Mouse (Mus musculus) kidney, embryonic 14.5 days (tissue): Measurements from ENCODE around the gene Psmd3. TPM values are rescaled to one million over a fixed set of nuclear protein-coding genes. Genes with fewer than 3 reads are reported as not detected.
"Not testable (repeated sequence)": the region's sequence is repeated elsewhere in the genome, so short reads cannot be mapped to it uniquely, and the experiment has no call there.

Experiments used
- ATAC-seq: fragments of 200-750 bp; cut with Nextera tagmentation; 2 replicates; pipeline ENCODE4 v1.8.0; 2017; ENCODE audit warnings: moderate number of reproducible peaks, mild to moderate bottlenecking, moderate TSS enrichment, moderate library complexity; ENCODE audit not compliant: low FRiP score, low TSS enrichment
- H3K27ac ChIP-seq: fragments of 300-500 bp; sonication (generic); 2 replicates; pipeline ENCODE4 v1.5.1; 2014; ENCODE audit warnings: low read depth, mild to moderate bottlenecking, low read length, moderate library complexity, mixed read lengths
- H3K27me3 ChIP-seq: fragments of 300-500 bp; sonication (generic); 2 replicates; pipeline ENCODE4 v1.6.1; 2014; ENCODE audit warnings: mild to moderate bottlenecking, low read length; ENCODE audit not compliant: control insufficient read depth, insufficient read depth
- H3K36me3 ChIP-seq: fragments of 300-500 bp; sonication (generic); 2 replicates; pipeline ENCODE4 v1.6.1; 2014; ENCODE audit warnings: low read length, mixed read lengths; ENCODE audit not compliant: control insufficient read depth, insufficient read depth
- H3K4me1 ChIP-seq: fragments of 300-500 bp; sonication (generic); 2 replicates; pipeline ENCODE4 v1.6.1; 2014; ENCODE audit warnings: low read length, mixed read lengths; ENCODE audit not compliant: control insufficient read depth, insufficient read depth
- H3K4me2 ChIP-seq: fragments of 300-500 bp; sonication (generic); replicated peaks from 2 replicates; pipeline ENCODE4 v1.6.1; 2014; ENCODE audit warnings: low read depth, mild to moderate bottlenecking, low read length
- H3K4me3 ChIP-seq: fragments of 300-500 bp; sonication (generic); 2 replicates; pipeline ENCODE4 v1.5.1; 2014; ENCODE audit warnings: mild to moderate bottlenecking, low read length
- H3K9ac ChIP-seq: fragments of 300-500 bp; sonication (generic); 2 replicates; pipeline ENCODE4 v1.6.1; 2014; ENCODE audit warnings: low read depth, mild to moderate bottlenecking, low read length, moderate library complexity
- H3K9me3 ChIP-seq: fragments of 300-500 bp; sonication (generic); 2 replicates; pipeline ENCODE4 v1.6.1; 2016; ENCODE audit warnings: low read length; ENCODE audit not compliant: control insufficient read depth
- WGBS: fragments of 180-500 bp; shearing (Covaris S2); extraction: QIAGEN DNeasy Blood & Tissue Kit; methylation state at CpG from one replicate; pipeline ENCODE4 v1.1.7; 2014; 5-methylcytosine and 5-hydroxymethylcytosine counted together
- polyA plus RNA-seq: library from polyadenylated mRNA; unstranded; fragments of >200 nt; fragmentation: Nextera tagmentation; extraction: Ambion mirVana; gene quantifications from 2 replicates; pipeline ENCODE4 v1.2.1, GENCODE M21; 2014

The Psmd3 gene
- polyA plus RNA-seq, 1 experiment from 2014 or later, result 187 TPM

DNA sequence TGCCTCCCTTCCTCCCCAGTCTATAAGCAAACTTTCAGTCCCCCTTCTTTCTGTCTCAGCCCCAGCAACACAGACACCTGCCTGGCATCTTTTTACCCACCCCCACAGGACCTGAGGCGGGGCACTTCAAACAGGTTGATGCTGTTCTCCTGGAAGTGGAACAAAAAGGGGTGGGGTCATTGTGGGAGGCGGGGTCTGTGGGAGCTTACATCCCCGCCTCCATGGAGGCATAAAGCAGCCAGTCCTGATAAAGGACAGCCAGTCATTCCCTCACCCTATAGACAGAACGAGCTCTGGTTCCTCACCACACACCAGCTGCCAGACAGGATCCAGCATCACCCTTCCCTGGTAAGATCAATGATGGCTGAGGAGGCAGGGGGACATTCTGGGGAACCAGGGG lies 18.3 kb upstream of the Psmd3 start, which contains the start of gene Gsdma:
TSS of gene Gsdma (plus strand) at position 261 of the 400 bp plus-strand sequence.
- no peak within 1 kb of the TSS for H3K4me2 ChIP-seq
- no peak within 1 kb of the TSS for H3K27ac ChIP-seq
- no peaks in the 10 kb centered on the region for H3K9me3 ChIP-seq
- no peak within 1 kb of the TSS for H3K9ac ChIP-seq
- ATAC-seq, result no peak
- H3K27me3 ChIP-seq, result peaks cover 6% of the 10 kb centered on the region; the same call in 1 of the 2 replicates
- H3K36me3 ChIP-seq, result no peaks in the 10 kb centered on the region
- 27% methylated on average over 4 of the region's 4 CpGs for WGBS
- H3K4me1 ChIP-seq, result no peaks in the 10 kb centered on the region
- H3K4me3 ChIP-seq, result no peak within 1 kb of the TSS

DNA sequence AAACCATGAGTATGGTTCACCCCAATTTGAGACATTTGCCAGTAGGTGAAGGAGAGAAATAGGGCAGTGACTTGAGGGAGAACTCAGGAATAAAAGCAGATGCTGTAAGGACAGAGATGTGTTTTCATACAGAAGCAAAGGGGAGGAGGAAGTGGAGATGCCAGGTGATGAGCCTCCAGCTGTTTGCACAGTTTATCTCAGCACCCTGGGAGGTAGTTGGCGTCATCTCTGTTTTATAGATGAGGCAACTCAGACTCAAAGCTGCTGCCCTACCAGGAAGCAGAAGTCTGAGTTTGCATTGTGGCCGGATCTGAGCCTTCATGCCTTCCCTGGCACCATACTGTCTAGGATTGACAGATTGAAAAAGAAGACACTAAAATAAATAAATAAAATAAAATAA lies 13.4 kb upstream of the Psmd3 start:
- WGBS, result 71% methylated on average over 2 of the region's 2 CpGs
- no peak overlapping the region for H3K4me3 ChIP-seq
- peaks cover 6% of the 10 kb centered on the region; the same call in 1 of the 2 replicates for H3K27me3 ChIP-seq
- no peaks in the 10 kb centered on the region for H3K4me1 ChIP-seq
- no peaks in the 10 kb centered on the region for H3K9me3 ChIP-seq
- no peak overlapping the region for H3K4me2 ChIP-seq
- ATAC-seq, result no peak
- no peaks in the 10 kb centered on the region for H3K36me3 ChIP-seq
- no peak overlapping the region for H3K9ac ChIP-seq
- no peak overlapping the region for H3K27ac ChIP-seq

DNA sequence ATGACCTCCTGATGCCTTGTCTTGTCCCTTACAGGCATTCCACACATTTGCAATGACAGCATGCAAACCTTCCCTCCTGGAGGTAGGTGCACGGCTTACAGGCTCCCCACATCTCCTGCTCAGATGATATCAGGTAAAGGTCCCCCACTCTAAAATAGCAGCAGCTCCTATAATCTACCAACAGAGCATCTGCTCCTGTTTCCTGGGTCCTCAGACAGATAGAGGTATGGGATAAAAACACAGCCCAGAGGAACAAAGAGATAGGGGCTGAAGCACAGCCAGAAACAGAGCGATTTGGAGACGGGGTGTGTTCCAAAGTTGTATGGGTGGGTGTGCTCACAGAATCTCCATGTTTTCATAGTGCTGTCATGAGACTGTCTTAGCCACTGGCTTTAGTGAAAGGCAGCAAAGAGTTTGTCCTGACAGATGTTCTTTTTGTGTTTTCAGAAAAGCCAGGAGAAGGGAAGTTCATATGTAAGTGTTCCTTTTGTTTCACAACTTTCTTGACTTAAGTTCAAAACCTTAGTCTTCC lies 11.0 kb upstream of the Psmd3 start:
- Histone ChIP-seq H3K27me3 (peaks cover 6% of the 10 kb centered on the region; the same call in 1 of the 2 replicates), H3K9me3 (no peaks in the 10 kb centered on the region), H3K27ac (no peak overlapping the region), H3K4me2 (no peak overlapping the region), H3K9ac (no peak overlapping the region), H3K4me1 (no peaks in the 10 kb centered on the region), H3K36me3 (no peaks in the 10 kb centered on the region), H3K4me3 (no peak overlapping the region)
- ATAC-seq, result no peak
- WGBS, result 72% methylated on average over 3 of the region's 3 CpGs

DNA sequence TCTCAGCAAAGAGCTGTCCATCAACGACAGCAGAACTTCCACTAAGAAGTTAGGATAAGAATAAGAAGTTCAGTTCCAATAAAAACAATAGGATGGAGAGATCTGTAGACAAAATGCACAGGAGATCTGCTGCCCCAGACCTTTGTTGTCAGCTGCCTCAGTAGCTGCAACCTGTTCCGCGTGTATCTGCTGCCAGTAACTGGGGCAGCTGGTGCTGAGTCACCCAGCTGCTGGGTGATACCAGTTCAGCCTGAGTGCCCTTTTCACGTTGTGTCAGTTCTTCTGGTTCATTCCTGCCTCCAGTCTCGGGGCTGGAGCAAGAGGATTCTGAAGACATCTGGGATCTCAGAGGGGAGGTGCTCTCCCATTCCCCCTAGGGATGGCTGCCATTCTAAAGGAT lies 10.5 kb upstream of the Psmd3 start:
- no peak overlapping the region for H3K4me2 ChIP-seq
- no peaks in the 10 kb centered on the region for H3K9me3 ChIP-seq
- 57% methylated on average over 5 of the region's 5 CpGs for WGBS
- H3K36me3 ChIP-seq, result no peaks in the 10 kb centered on the region
- H3K27ac ChIP-seq, result no peak overlapping the region
- no peaks in the 10 kb centered on the region for H3K4me1 ChIP-seq
- H3K4me3 ChIP-seq, result no peak overlapping the region
- H3K27me3 ChIP-seq, result peaks cover 6% of the 10 kb centered on the region; the same call in 1 of the 2 replicates
- no peak overlapping the region for H3K9ac ChIP-seq
- no peak for ATAC-seq

DNA sequence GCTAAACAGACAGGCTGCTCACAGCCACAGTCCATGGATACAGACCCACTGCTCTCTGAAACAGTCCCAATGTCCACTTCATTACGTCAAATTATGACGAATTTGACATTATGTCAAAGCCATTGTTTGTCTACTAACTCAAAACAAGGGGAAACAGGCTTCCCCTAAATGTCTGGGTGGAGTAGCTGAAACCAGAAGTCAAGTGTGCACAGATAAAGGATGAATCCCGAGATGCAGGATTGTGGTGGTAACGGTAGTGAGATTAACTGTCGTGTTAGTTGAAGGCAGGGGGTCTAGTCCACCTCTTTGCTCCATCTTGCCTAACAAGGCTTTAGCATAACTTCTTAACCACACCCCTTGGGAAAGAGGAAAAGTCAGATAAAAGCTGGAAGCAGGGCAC lies 9.9 kb upstream of the Psmd3 start:
- Histone ChIP-seq H3K4me3 (no peak overlapping the region), H3K4me1 (no peaks in the 10 kb centered on the region)
- WGBS, result 87% methylated on average over 5 of the region's 5 CpGs

DNA sequence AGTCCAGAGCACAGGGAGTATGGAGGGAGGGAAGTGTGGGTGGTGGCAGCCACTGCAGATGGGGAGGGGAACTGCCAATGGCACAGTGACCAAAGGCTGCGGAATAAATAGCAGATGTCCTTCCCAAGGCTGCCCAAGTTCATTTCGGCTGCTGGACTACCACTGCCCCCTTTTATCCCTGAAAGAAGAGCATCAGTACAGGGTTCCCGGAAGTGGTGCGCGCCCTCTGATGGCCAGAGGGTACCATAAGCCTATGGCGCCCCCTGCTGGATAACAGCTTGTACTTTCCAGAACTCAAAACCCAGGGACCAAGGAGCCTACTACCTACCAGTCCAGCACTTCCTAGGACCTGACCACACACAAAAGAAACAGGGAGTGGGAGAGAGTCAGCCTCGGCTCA lies 9.2 kb upstream of the Psmd3 start:
- H3K36me3 ChIP-seq, H3K27me3 ChIP-seq, H3K27ac ChIP-seq, H3K4me2 ChIP-seq, H3K9ac ChIP-seq, H3K4me1 ChIP-seq, H3K9me3 ChIP-seq, H3K4me3 ChIP-seq: not testable (repeated sequence)
- WGBS, result 8% methylated on average over 6 of the region's 7 CpGs
- peak; percentile 68 for ATAC-seq

More for the DNA sequence above, 9.9 kb upstream of the Psmd3 start:
- H3K36me3 ChIP-seq, result no peaks in the 10 kb centered on the region
- ATAC-seq, result no peak
- no peak overlapping the region for H3K9ac ChIP-seq
- H3K27me3 ChIP-seq, result 0 out of 2 replicates have a peak, but pooled peaks cover 6% of the 10 kb centered on the region
- H3K9me3 ChIP-seq, result no peaks in the 10 kb centered on the region
- no peak overlapping the region for H3K27ac ChIP-seq
- no peak overlapping the region for H3K4me2 ChIP-seq

DNA sequence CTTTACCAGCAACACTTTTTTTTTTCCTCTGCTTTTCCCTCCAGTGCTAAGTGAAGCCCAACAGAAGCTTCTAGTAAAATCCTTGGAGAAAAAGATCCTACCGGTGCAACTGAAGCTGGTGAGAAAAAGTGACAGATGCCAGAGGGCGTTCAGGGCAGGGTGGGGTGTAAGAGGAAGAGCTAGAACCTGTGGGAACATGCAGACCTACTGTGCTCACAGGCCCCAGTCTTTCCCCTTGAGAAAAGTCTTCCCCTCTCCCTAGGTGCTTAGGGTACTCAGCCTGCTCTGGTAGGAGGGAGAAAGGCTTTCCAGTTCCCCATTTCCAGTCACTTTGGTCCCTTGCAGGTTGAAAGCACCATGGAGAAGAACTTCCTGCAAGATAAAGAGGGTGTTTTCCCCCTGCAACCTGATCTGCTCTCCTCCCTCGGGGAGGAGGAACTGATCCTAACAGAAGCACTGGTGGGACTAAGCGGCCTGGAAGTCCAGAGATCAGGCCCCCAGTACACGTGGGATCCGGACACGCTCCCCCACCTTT lies 6.5 kb upstream of the Psmd3 start:
- 18% methylated on average over 7 of the region's 7 CpGs for WGBS
- no peak for ATAC-seq
- H3K27me3 ChIP-seq, result no peaks in the 10 kb centered on the region
- no peaks in the 10 kb centered on the region for H3K4me1 ChIP-seq
- no peak overlapping the region for H3K4me3 ChIP-seq
- no peak overlapping the region for H3K4me2 ChIP-seq
- no peaks in the 10 kb centered on the region for H3K36me3 ChIP-seq
- no peak overlapping the region for H3K27ac ChIP-seq
- H3K9me3 ChIP-seq, result no peaks in the 10 kb centered on the region
- no peak overlapping the region for H3K9ac ChIP-seq

DNA sequence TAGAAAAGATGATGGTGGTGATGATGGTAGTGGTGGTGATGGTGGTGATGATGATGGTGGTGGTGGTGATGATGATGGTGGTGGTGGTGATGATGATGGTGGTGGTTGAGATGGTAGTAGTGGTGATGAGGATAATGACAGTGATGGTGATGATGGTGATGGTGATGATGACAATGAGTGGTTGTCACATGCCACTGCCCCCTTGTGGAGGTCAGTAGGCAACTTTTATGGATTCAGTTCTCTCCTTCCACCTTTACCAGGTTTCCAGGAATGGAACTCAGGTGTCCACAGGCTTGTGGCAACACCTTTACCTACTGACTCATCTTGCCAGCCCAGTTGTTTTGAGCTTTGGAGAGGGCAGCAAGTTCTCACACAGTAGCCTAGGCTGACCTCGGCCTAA lies 2.3 kb upstream of the Psmd3 start:
- 0 out of 2 replicates have a peak, but pooled peaks cover 5% of the 10 kb centered on the region for H3K4me1 ChIP-seq
- no peak overlapping the region for H3K4me3 ChIP-seq
- H3K9ac ChIP-seq, result no peak overlapping the region
- no peaks in the 10 kb centered on the region for H3K9me3 ChIP-seq
- H3K27ac ChIP-seq, result no peak overlapping the region
- no peaks in the 10 kb centered on the region for H3K27me3 ChIP-seq
- H3K36me3 ChIP-seq, result no peaks in the 10 kb centered on the region; the same call in 1 of the 2 replicates
- no peak for ATAC-seq
- no peak overlapping the region for H3K4me2 ChIP-seq
- 91% methylated on average over 1 of the region's 1 CpGs for WGBS

DNA sequence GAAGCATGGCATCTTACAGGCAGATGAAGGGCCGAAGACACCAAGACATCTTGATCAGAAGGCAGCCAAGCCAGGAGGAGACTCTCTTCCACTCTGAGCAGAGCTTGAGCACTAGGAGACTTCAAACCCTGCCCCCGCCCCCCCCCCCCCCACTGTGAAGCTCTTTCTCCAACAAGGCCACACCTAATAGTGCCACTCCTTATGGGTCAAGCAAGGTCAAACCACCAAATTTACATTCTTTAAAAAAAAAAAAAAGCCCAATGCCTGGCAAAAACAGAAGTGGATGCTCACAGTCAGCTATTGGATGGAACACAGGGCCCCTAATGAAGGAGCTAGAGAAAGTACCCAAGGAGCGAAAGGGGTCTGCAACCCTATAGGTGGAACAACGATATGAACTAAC lies 1.8 kb upstream of the Psmd3 start:
- 90% methylated on average over 4 of the region's 4 CpGs for WGBS

More for the DNA sequence above, 1.8 kb upstream of the Psmd3 start:
- not testable (repeated sequence) for H3K27ac ChIP-seq, H3K9me3 ChIP-seq, H3K4me2 ChIP-seq, H3K4me1 ChIP-seq, ATAC-seq, H3K9ac ChIP-seq, H3K36me3 ChIP-seq, H3K27me3 ChIP-seq, H3K4me3 ChIP-seq
